Mouse (Mus musculus): ENCODE measurements around the gene Pacsin1. TPM values are rescaled to one million over a fixed set of nuclear protein-coding genes. Genes with fewer than 3 reads are reported as not detected.

The Pacsin1 gene
- polyA plus RNA-seq, 1 experiment from 2014 or later: 3.5 TPM

- no peaks in the 10 kb centered on the region for H3K36me3 ChIP-seq (ENCODE audit: control insufficient read depth, insufficient read depth, low read length)
- 38% methylated on average over 6 of the region's 6 CpGs for whole genome bisulfite sequencing
- DNase-seq (ENCODE audit: low spot score): peak; percentile 33
- ATAC-seq (ENCODE audit: low FRiP score): 0 out of 2 replicates have a peak, but pooled peaks have one; percentile 60
- H3K4me3 ChIP-seq (ENCODE audit: low read depth, low read length): no peak overlapping the region
- no peak overlapping the region for H3K9ac ChIP-seq (ENCODE audit: low read depth, low read length)
- no peaks in the 10 kb centered on the region for H3K27me3 ChIP-seq (ENCODE audit: control insufficient read depth, insufficient read depth, low read length)
- no peaks in the 10 kb centered on the region for H3K9me3 ChIP-seq (ENCODE audit: control insufficient read depth, low read length)
- no peak overlapping the region for H3K4me2 ChIP-seq (replicated peaks; ENCODE audit: low read depth, low read length)
- H3K27ac ChIP-seq (ENCODE audit: low read depth, low read length): peak overlapping the region; percentile 48; the same call in 1 of the 2 replicates
- H3K4me1 ChIP-seq (replicated peaks; ENCODE audit: control insufficient read depth, insufficient read depth, low read length): no peaks in the 10 kb centered on the region
Measured at GRCm38 (mm10) chr17:27643101-27643500, 12.2 kb upstream of the Pacsin1 start.

- Histone ChIP-seq H3K9me3 (ENCODE audit: control insufficient read depth, low read length) (no peaks in the 10 kb centered on the region), H3K4me2 (replicated peaks; ENCODE audit: low read depth, low read length) (no peak overlapping the region), H3K4me3 (ENCODE audit: low read depth, low read length) (no peak overlapping the region), H3K4me1 (replicated peaks; ENCODE audit: control insufficient read depth, insufficient read depth, low read length) (no peaks in the 10 kb centered on the region), H3K36me3 (ENCODE audit: control insufficient read depth, insufficient read depth, low read length) (no peaks in the 10 kb centered on the region), H3K27ac (ENCODE audit: low read depth, low read length) (no peak overlapping the region), H3K9ac (ENCODE audit: low read depth, low read length) (no peak overlapping the region), H3K27me3 (ENCODE audit: control insufficient read depth, insufficient read depth, low read length) (no peaks in the 10 kb centered on the region)
- ATAC-seq (ENCODE audit: low FRiP score) (no peak), DNase-seq (ENCODE audit: low spot score) (no peak)
- WGBS: 84% methylated on average over 9 of the region's 9 CpGs
Measured at GRCm38 (mm10) chr17:27643756-27644155, 11.6 kb upstream of the Pacsin1 start.

- no peaks in the 10 kb centered on the region for H3K9me3 ChIP-seq (ENCODE audit: control insufficient read depth, low read length)
- no peaks in the 10 kb centered on the region for H3K4me1 ChIP-seq (replicated peaks; ENCODE audit: control insufficient read depth, insufficient read depth, low read length)
- no peaks in the 10 kb centered on the region for H3K27me3 ChIP-seq (ENCODE audit: control insufficient read depth, insufficient read depth, low read length)
- ATAC-seq (ENCODE audit: low FRiP score) (no peak), DNase-seq (ENCODE audit: low spot score) (no peak)
- no peaks in the 10 kb centered on the region for H3K36me3 ChIP-seq (ENCODE audit: control insufficient read depth, insufficient read depth, low read length)
- no peak overlapping the region for H3K4me3 ChIP-seq (ENCODE audit: low read depth, low read length)
- H3K27ac ChIP-seq (ENCODE audit: low read depth, low read length): no peak overlapping the region
- WGBS: 54% methylated on average over 2 of the region's 2 CpGs
- H3K4me2 ChIP-seq (replicated peaks; ENCODE audit: low read depth, low read length): no peak overlapping the region
- no peak overlapping the region for H3K9ac ChIP-seq (ENCODE audit: low read depth, low read length)
Measured at GRCm38 (mm10) chr17:27644572-27644971, 10.7 kb upstream of the Pacsin1 start.

GRCm38 (mm10) chr17:27645807-27646206 lies 9.5 kb upstream of the Pacsin1 start:
- Histone ChIP-seq H3K4me1 (replicated peaks; ENCODE audit: control insufficient read depth, insufficient read depth, low read length) (no peaks in the 10 kb centered on the region), H3K9ac (ENCODE audit: low read depth, low read length) (no peak overlapping the region), H3K9me3 (ENCODE audit: control insufficient read depth, low read length) (no peaks in the 10 kb centered on the region), H3K4me2 (replicated peaks; ENCODE audit: low read depth, low read length) (no peak overlapping the region), H3K36me3 (ENCODE audit: control insufficient read depth, insufficient read depth, low read length) (no peaks in the 10 kb centered on the region), H3K27me3 (ENCODE audit: control insufficient read depth, insufficient read depth, low read length) (no peaks in the 10 kb centered on the region), H3K4me3 (ENCODE audit: low read depth, low read length) (no peak overlapping the region), H3K27ac (ENCODE audit: low read depth, low read length) (no peak overlapping the region)
- ATAC-seq (ENCODE audit: low FRiP score) (no peak), DNase-seq (ENCODE audit: low spot score) (no peak)
- WGBS: 37% methylated on average over 7 of the region's 7 CpGs

GRCm38 (mm10) chr17:27650160-27650559 lies 5.1 kb upstream of the Pacsin1 start:
- Histone ChIP-seq H3K9ac (ENCODE audit: low read depth, low read length) (no peak overlapping the region), H3K27me3 (ENCODE audit: control insufficient read depth, insufficient read depth, low read length) (peaks cover 5% of the 10 kb centered on the region; the same call in 1 of the 2 replicates), H3K9me3 (ENCODE audit: control insufficient read depth, low read length) (no peaks in the 10 kb centered on the region), H3K4me3 (ENCODE audit: low read depth, low read length) (no peak overlapping the region), H3K36me3 (ENCODE audit: control insufficient read depth, insufficient read depth, low read length) (no peaks in the 10 kb centered on the region), H3K4me1 (replicated peaks; ENCODE audit: control insufficient read depth, insufficient read depth, low read length) (peaks cover under 1% of the 10 kb centered on the region; the same call in 1 of the 2 replicates), H3K4me2 (replicated peaks; ENCODE audit: low read depth, low read length) (no peak overlapping the region), H3K27ac (ENCODE audit: low read depth, low read length) (no peak overlapping the region)
- 14% methylated on average over 12 of the region's 12 CpGs for whole genome bisulfite sequencing
- no peak for ATAC-seq (ENCODE audit: low FRiP score)
- DNase-seq (ENCODE audit: low spot score): peak; percentile 82

GRCm38 (mm10) chr17:27650586-27650985 lies 4.7 kb upstream of the Pacsin1 start:
- no peak for ATAC-seq (ENCODE audit: low FRiP score)
- H3K4me3 ChIP-seq (ENCODE audit: low read depth, low read length): no peak overlapping the region
- H3K36me3 ChIP-seq (ENCODE audit: control insufficient read depth, insufficient read depth, low read length): no peaks in the 10 kb centered on the region
- H3K4me2 ChIP-seq (replicated peaks; ENCODE audit: low read depth, low read length): no peak overlapping the region
- no peaks in the 10 kb centered on the region for H3K9me3 ChIP-seq (ENCODE audit: control insufficient read depth, low read length)
- H3K27ac ChIP-seq (ENCODE audit: low read depth, low read length): no peak overlapping the region
- no peak overlapping the region for H3K9ac ChIP-seq (ENCODE audit: low read depth, low read length)
- DNase-seq (ENCODE audit: low spot score): no peak
- H3K4me1 ChIP-seq (replicated peaks; ENCODE audit: control insufficient read depth, insufficient read depth, low read length): peaks cover 4% of the 10 kb centered on the region; the same call in 1 of the 2 replicates
- H3K27me3 ChIP-seq (ENCODE audit: control insufficient read depth, insufficient read depth, low read length): peaks cover 7% of the 10 kb centered on the region; the same call in 1 of the 2 replicates
- WGBS: 77% methylated on average over 13 of the region's 13 CpGs

GRCm38 (mm10) chr17:27652046-27652790 lies 3.1 kb upstream of the Pacsin1 start:
- Histone ChIP-seq H3K4me2 (replicated peaks; ENCODE audit: low read depth, low read length) (no peak overlapping the region), H3K27ac (ENCODE audit: low read depth, low read length) (no peak overlapping the region), H3K4me1 (replicated peaks; ENCODE audit: control insufficient read depth, insufficient read depth, low read length) (peaks cover 4% of the 10 kb centered on the region; the same call in 1 of the 2 replicates), H3K9me3 (ENCODE audit: control insufficient read depth, low read length) (no peaks in the 10 kb centered on the region), H3K9ac (ENCODE audit: low read depth, low read length) (no peak overlapping the region), H3K4me3 (ENCODE audit: low read depth, low read length) (no peak overlapping the region), H3K27me3 (ENCODE audit: control insufficient read depth, insufficient read depth, low read length) (peaks cover 12% of the 10 kb centered on the region), H3K36me3 (ENCODE audit: control insufficient read depth, insufficient read depth, low read length) (no peaks in the 10 kb centered on the region)
- DNase-seq (ENCODE audit: low spot score): no peak
- no peak for ATAC-seq (ENCODE audit: low FRiP score)
- WGBS: 86% methylated on average over 23 of the region's 23 CpGs

- no peak overlapping the region for H3K27ac ChIP-seq (ENCODE audit: low read depth, low read length)
- WGBS: 69% methylated on average over 10 of the region's 10 CpGs
- no peak overlapping the region for H3K4me3 ChIP-seq (ENCODE audit: low read depth, low read length)
- H3K9ac ChIP-seq (ENCODE audit: low read depth, low read length): no peak overlapping the region
- H3K27me3 ChIP-seq (ENCODE audit: control insufficient read depth, insufficient read depth, low read length): peaks cover 12% of the 10 kb centered on the region
- no peaks in the 10 kb centered on the region for H3K36me3 ChIP-seq (ENCODE audit: control insufficient read depth, insufficient read depth, low read length)
- peaks cover 4% of the 10 kb centered on the region; the same call in 1 of the 2 replicates for H3K4me1 ChIP-seq (replicated peaks; ENCODE audit: control insufficient read depth, insufficient read depth, low read length)
- H3K9me3 ChIP-seq (ENCODE audit: control insufficient read depth, low read length): no peaks in the 10 kb centered on the region
- no peak overlapping the region for H3K4me2 ChIP-seq (replicated peaks; ENCODE audit: low read depth, low read length)
- ATAC-seq (ENCODE audit: low FRiP score) (no peak), DNase-seq (ENCODE audit: low spot score) (no peak)
Measured at GRCm38 (mm10) chr17:27653253-27653959, 1.9 kb upstream of the Pacsin1 start.

Measured in hindbrain, embryonic 11.5 days (tissue).